Mouse (Mus musculus): ENCODE data around the gene Erc2. TPM values are rescaled to one million over a fixed set of nuclear protein-coding genes. Genes with fewer than 3 reads are reported as not detected.

Erc2 gene
- total and polyA plus RNA-seq, 3 experiments, result not detected

GRCm38 (mm10) chr14:28010536-28011280, 388.5 kb downstream of the Erc2 start:
- H3K4me3 ChIP-seq (replicated peaks in 1 of 3; ENCODE audit: low read depth in 2 of 3, low read length in 2 of 3, poor library complexity in 1 of 3), result no peak overlapping the region
- 0 out of 4 replicates have a peak, but pooled peaks cover 0 to 2% of the 10 kb centered on the region in 2 experiments for H3K4me1 ChIP-seq (ENCODE audit: control insufficient read depth in 1 of 2, insufficient read depth in 2 of 2)
- H3K27ac ChIP-seq (ENCODE audit: insufficient read depth, low read depth), result no peak overlapping the region
- H3K9me3 ChIP-seq (replicated peaks; ENCODE audit: low read length), result no peaks in the 10 kb centered on the region
- in situ Hi-C loops (cut with MboI; ENCODE audit: low pct_ligation_motif_present, low pct_unique_long_range_greater_than_20kb, low sequenced_read_pairs), result no loop called here
- dilution Hi-C loops (cut with MboI; ENCODE audit: extremely low pct_ligation_motif_present, extremely low pct_unique_long_range_greater_than_20kb, low sequenced_read_pairs), result no loop called here
- no peak for DNase-seq (ENCODE audit: extremely low read depth)
- TF ChIP-seq ZKSCAN1 (IDR thresholded peaks at IDR 0.05; ENCODE audit: borderline replicate concordance, low read depth, low read length) (no peak), POLR2AphosphoS2 (IDR thresholded peaks at IDR 0.05; ENCODE audit: low read depth, low read length) (no peak), ZC3H11A (IDR thresholded peaks at IDR 0.05; ENCODE audit: low read depth, low read length) (no peak), USF2 (conservative IDR thresholded peaks at IDR 0.05; ENCODE audit: low read depth, low read length) (no peak), BHLHE40 (IDR thresholded peaks at IDR 0.05; ENCODE audit: low read depth, low read length) (no peak), CHD2 (IDR thresholded peaks at IDR 0.05; ENCODE audit: low read length) (no peak), E2F4 (IDR thresholded peaks at IDR 0.05; ENCODE audit: insufficient replicate concordance, low read depth, low read length) (no peak), MAX (IDR thresholded peaks at IDR 0.05; ENCODE audit: low read length) (no peak), TBP (conservative IDR thresholded peaks at IDR 0.05; ENCODE audit: low read depth, low read length) (no peak), RCOR1 (conservative IDR thresholded peaks at IDR 0.05; ENCODE audit: low read depth, low read length) (no peak), KAT2A (IDR thresholded peaks at IDR 0.05; ENCODE audit: insufficient replicate concordance, low read length) (no peak), MAFK (IDR thresholded peaks at IDR 0.05; ENCODE audit: insufficient replicate concordance, low read length) (no peak), UBTF (IDR thresholded peaks at IDR 0.05; ENCODE audit: low read depth, low read length) (no peak), RAD21 (IDR thresholded peaks at IDR 0.05; ENCODE audit: low read depth, low read length) (no peak), CHD1 (IDR thresholded peaks at IDR 0.05; ENCODE audit: low read depth, low read length) (no peak), NELFE (IDR thresholded peaks at IDR 0.05; ENCODE audit: low read depth, low read length) (no peak), SIN3A (IDR thresholded peaks at IDR 0.05; ENCODE audit: low read length) (no peak), CTCF (conservative IDR thresholded peaks at IDR 0.05 in 1 of 2, IDR thresholded peaks at IDR 0.05 in 1 of 2; ENCODE audit: low read depth in 2 of 2, low read length in 2 of 2) (no peak), ELF1 (IDR thresholded peaks at IDR 0.05; ENCODE audit: low read depth, low read length) (no peak), POLR2A (IDR thresholded peaks at IDR 0.05; ENCODE audit: low read depth, low read length) (no peak)
- H3K9ac ChIP-seq (ENCODE audit: insufficient read depth, low read depth), result no peak overlapping the region
- H3K4me2 ChIP-seq (ENCODE audit: insufficient read depth, low read depth, poor library complexity, severe bottlenecking), result no peak overlapping the region
- H3K27me3 ChIP-seq (replicated peaks), result no peaks in the 10 kb centered on the region
- H3K79me2 ChIP-seq (replicated peaks; ENCODE audit: control insufficient read depth, extremely low read depth, insufficient read depth, poor library complexity, severe bottlenecking), result no peaks in the 10 kb centered on the region
- H3K36me3 ChIP-seq (replicated peaks in 1 of 2; ENCODE audit: control insufficient read depth in 1 of 2, insufficient read depth in 1 of 2, low read length in 1 of 2), result no peaks in the 10 kb centered on the region

GRCm38 (mm10) chr14:28023199-28023598, 401.0 kb downstream of the Erc2 start:
- dilution Hi-C loops (cut with MboI; ENCODE audit: extremely low pct_ligation_motif_present, extremely low pct_unique_long_range_greater_than_20kb, low sequenced_read_pairs) (no loop called here), in situ Hi-C loops (cut with MboI; ENCODE audit: low pct_ligation_motif_present, low pct_unique_long_range_greater_than_20kb, low sequenced_read_pairs) (no loop called here)
- H3K4me3 ChIP-seq (replicated peaks in 1 of 3; ENCODE audit: low read depth in 2 of 3, low read length in 2 of 3, poor library complexity in 1 of 3), result no peak overlapping the region
- H3K27ac ChIP-seq (ENCODE audit: insufficient read depth, low read depth), result no peak overlapping the region
- no peaks in the 10 kb centered on the region for H3K9me3 ChIP-seq (replicated peaks; ENCODE audit: low read length)
- no peaks in the 10 kb centered on the region; the same call in 1 of the 2 replicates for H3K79me2 ChIP-seq (replicated peaks; ENCODE audit: control insufficient read depth, extremely low read depth, insufficient read depth, poor library complexity, severe bottlenecking)
- no peak overlapping the region for H3K4me2 ChIP-seq (ENCODE audit: insufficient read depth, low read depth, poor library complexity, severe bottlenecking)
- H3K36me3 ChIP-seq (replicated peaks in 1 of 2; ENCODE audit: control insufficient read depth in 1 of 2, insufficient read depth in 1 of 2, low read length in 1 of 2), result no peaks in the 10 kb centered on the region
- no peak for TF ChIP-seq POLR2A (IDR thresholded peaks at IDR 0.05; ENCODE audit: low read depth, low read length)
- TF ChIP-seq SMC3 (IDR thresholded peaks at IDR 0.05; ENCODE audit: low read depth, low read length), result no peak
- no peak for TF ChIP-seq ETS1 (conservative IDR thresholded peaks at IDR 0.05; ENCODE audit: low read depth, low read length)
- TF ChIP-seq JUN (IDR thresholded peaks at IDR 0.05; ENCODE audit: insufficient read depth, low read depth, low read length), result no peak
- no peaks in the 10 kb centered on the region for H3K27me3 ChIP-seq (replicated peaks)
- H3K9ac ChIP-seq (ENCODE audit: insufficient read depth, low read depth), result no peak overlapping the region
- no peak for DNase-seq (ENCODE audit: extremely low read depth)
- no peaks in the 10 kb centered on the region for H3K4me1 ChIP-seq (ENCODE audit: control insufficient read depth in 1 of 2, insufficient read depth in 2 of 2)

All from CH12.LX (cell line).